Mouse (Mus musculus): ENCODE measurements around the gene Osr1.
A peak's percentile ranks its signal among the peaks of the same experiment; 100 is the strongest.

The Osr1 gene

DNA sequence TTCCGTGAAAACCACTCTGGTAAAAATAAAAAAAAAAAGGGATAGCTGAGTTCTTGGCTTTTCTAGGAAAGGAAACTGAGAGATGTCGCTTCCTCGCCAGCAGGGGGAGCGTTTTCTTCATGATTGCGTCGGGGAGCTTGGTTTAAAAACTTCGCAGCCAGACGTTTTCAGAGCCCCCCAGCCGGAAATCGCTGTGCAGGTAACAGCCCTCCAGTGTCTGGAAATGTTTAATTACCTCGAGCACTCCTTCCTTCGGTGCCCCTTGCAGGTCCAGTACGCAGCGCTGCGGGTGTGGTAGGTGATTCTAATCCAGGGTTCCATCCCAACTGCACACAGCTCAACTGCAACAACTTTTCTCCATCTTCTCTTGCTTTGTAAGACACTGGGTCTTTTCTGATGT lies at the start of gene Osr1:
Osr1 (plus strand) TSS at position 146 of the 400 bp plus-strand sequence.
- peak; percentile 51 for DNase-seq (ENCODE audit: low read depth)

GRCm38 (mm10) chr12:9550328-9550727 lies 19.6 kb upstream of the Osr1 start:
- no peak for DNase-seq (ENCODE audit: low read depth)

DNA sequence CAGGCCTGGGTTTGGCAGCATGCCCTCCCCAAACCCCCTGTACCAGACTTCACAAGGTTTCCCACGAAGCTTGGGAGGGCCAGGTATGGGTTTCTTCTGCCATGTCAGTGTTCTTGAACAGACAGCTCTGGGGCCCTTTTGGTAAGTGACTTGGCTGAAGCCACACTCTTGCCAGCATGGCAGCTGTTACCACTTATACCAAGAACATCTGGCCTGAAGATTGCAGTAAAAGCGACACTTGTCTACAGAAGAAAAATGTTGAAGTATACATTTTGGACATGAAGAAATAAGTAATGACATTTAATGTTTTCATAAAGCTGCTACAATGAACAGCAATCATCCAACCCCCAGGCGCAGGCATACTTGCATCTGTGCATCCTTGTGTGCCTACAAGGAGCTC lies 5.0 kb upstream of the Osr1 start:
- DNase-seq (ENCODE audit: low read depth): no peak

DNA sequence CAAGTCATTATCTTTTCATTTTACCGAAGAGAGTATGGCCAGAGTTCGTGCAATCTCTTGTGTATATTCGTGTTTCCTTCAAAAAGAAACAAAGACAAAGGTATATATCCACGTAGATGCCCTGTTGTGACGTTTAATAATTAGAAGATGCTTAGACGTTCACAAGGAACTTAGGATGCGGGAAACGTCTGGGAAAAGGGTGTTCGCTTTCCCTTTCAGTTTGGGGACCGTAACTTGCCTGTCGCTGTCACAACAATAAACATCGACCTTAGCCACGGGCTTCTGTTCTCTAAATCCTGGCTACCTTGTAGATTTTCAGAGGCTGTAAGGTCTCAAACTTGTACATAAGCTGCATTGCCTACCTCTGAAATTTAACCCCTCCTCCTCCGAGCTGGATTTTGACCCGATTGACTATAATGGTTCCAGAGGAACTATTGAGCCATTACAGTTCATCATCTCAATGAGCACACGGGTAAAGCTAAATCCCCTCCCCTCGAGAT lies 630 bp downstream of the Osr1 start:
- peak; percentile 4 for DNase-seq (ENCODE audit: low read depth)

DNA sequence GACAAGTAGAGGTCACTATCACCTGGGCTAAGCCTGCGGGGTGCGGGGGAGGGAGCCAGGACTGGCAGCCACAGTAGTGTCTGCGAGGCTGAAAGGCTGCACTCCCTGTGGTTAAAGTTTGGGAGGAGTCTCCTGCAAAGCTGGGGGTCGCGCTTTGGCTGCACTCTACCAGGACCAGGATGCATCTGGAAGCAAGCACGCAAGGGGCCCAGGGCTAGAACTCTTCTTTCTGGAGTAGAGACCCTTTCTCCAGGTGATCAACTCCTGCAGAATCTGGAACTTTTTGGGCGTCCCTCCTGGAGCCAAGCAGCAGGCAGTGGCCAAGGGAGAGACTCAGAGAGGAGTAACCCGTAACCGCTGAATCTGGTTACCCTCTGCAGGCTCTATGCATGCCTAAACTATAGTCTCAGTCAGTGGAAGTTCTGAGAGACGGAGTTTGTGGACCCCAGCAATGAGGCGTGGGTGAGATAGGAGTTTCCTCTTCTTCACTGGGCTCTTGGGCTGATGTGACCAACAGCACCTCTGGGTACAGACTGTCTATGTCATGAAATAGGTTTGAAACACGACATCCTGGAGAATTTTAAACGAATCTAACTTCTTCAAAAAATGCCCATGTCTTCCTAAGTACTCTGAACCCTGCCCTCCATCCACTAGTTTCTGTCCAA lies 1.5 kb downstream of the Osr1 start:
- DNase-seq (ENCODE audit: low read depth): no peak

DNA sequence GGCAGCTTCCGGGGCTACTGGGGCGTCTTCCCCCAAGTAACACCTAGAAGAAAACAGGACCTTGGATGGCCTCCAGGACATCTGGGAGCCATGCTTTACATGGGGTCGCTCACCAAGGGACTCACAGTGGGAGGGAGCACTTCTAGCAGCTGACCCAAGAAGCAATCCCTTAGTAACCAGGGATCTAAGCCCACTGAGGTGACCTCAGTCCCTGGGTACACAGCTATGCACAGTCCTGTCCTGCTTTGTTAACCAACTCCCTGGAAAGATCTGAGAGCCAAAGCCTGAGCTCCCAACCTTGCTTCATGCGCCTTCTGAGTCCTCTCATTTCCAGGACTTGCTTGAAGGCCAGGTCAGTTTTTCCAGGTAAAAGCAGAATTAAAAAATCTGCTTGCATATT lies 2.1 kb downstream of the Osr1 start:
- DNase-seq (ENCODE audit: low read depth): no peak

DNA sequence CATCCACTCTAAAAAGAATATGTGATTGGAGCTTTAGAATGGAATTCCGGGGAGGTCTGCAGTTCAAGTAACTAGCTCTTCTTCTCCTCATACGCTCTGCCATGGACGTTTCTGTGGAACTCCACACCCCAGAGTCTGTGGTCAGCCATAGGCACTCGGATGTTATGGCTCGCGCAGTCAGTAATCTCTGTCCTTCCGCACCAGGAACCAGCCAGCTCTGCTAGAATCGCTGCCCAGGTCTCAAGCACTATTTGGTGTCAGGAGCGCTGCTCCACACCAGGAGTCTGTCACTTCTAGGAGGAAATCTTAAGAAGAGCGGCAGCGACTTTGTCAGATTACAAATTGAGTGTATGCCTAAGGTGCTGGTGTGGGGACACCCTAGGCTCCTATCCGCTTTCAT lies 3.8 kb downstream of the Osr1 start:
- DNase-seq (ENCODE audit: low read depth): no peak

- DNase-seq (ENCODE audit: low read depth): no peak
These were observed 4.4 kb downstream of the Osr1 start for GRCm38 (mm10) chr12:9574244-9574871.

DNA sequence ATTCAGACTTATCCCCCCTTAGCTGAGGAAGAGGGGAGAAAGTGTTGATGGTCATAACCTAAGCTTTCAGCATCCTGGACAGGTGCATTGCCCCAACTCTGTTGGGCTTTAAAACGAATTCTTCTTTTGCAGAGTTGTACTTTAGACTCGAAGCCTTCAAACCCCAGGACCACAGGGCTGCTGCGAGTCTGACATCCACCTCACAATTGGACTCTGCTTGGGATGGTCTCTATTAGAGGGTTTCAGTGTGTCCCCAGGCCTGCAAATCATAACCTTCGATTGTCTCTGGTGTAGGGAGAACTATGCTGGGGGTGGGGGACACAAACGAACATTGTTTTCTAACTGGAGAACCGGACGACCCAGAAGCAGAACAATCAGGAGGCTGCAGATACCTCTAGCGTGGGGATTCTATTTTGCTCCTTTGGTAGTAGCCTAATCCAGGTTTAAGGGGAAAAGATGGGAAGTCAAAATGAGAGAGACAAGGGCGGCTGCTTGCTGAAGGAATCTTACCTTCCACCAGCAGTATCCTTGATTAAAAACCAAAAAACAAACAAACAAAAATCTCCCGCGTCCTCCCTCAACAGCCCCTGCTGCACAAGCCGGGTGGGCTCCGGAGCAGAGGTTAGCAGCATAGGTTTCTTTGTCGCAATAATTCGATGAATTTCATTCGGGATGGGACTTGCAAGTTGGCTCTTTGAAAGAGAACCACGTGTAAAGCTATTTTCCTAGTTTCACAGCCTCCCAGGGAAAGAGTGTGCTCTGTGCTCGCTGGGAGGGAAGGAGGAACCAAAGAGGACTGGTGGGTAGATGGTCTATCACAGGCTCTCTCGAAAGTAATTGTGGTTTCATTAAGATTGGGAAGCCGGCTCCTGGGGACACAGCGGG lies 5.5 kb downstream of the Osr1 start:
- DNase-seq (ENCODE audit: low read depth): no peak

GRCm38 (mm10) chr12:9576043-9576538 lies 6.2 kb downstream of the Osr1 start:
- DNase-seq (ENCODE audit: low read depth): no peak

DNA sequence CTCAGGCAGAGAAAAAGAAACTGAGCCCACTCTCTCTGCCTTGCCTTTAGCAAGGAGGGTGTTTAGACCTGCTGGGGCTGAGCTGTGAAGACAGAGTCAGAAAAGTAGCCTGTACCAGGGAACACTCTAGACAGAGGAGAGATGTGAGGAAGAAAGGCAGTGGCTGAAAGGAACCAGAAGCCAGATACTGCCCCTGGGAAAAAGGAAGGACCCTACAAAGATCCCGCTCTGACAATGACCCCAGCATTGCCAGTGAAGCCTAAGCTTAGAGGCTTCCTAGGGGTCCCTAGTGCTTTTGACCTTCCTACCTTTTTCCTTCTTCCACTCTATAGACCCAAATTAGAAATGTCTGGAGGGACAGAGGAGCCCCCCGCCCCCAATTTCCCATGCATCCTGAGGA lies 7.7 kb downstream of the Osr1 start:
- no peak for DNase-seq (ENCODE audit: low read depth)

- no peak for DNase-seq (ENCODE audit: low read depth)
These were observed 8.7 kb downstream of the Osr1 start for GRCm38 (mm10) chr12:9578591-9578990.

DNA sequence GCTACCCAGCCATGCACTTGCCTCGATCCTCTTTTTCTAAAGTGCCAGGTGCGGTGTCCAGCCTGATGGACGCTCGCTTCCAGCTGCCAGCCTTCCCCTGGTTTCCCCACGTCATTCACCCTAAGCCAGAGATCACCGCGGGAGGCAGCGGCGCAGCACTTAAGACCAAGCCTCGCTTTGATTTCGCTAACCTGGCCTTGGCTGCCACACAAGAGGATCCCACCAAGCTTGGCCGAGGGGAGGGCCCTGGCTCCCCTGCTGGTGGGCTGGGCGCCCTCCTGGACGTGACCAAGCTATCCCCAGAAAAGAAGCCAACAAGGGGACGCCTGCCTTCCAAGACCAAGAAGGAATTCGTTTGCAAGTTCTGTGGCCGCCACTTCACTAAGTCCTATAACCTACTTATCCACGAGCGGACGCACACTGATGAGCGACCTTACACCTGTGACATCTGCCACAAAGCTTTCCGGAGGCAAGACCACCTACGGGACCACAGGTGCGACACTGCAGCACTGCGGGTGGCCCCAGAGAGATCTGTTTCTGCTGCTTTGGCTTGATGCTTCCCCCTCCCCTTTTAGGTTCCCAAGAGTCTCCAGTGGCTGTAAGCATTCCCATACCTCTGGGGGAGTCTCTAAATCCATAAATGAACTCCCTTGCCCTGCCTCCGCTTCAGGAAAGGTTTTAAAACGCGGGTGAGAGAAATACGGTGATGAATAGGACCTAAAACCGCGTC lies 9.6 kb downstream of the Osr1 start:
- DNase-seq (ENCODE audit: low read depth): no peak

GRCm38 (mm10) chr12:9580041-9580905 lies 10.4 kb downstream of the Osr1 start:
- DNase-seq (ENCODE audit: low read depth): no peak

DNA sequence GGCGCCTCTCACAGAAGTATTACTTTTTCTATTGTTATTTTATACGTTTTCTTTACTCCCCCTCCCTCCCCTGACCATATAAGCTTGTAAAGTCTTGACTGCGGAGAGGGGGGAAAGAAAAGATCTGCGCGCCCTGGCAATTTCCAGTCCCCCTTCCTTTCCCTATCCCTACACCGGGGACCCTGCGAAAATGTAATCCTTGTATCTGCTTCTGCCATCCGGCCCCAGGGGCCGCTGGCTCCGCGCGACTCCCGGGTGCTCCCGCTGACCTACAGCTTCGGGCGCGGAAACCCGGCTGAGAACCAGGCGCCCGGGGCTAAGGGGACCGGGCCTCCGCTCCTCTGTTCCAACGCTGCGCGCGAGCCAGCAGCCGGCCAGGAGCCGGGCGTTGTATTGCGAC lies 11.1 kb downstream of the Osr1 start:
- no peak for DNase-seq (ENCODE audit: low read depth)

GRCm38 (mm10) chr12:9581506-9581905 lies 11.6 kb downstream of the Osr1 start:
- no peak for DNase-seq (ENCODE audit: low read depth)

- DNase-seq (ENCODE audit: low read depth): no peak
These were observed 12.5 kb downstream of the Osr1 start for GRCm38 (mm10) chr12:9582248-9582995.

DNA sequence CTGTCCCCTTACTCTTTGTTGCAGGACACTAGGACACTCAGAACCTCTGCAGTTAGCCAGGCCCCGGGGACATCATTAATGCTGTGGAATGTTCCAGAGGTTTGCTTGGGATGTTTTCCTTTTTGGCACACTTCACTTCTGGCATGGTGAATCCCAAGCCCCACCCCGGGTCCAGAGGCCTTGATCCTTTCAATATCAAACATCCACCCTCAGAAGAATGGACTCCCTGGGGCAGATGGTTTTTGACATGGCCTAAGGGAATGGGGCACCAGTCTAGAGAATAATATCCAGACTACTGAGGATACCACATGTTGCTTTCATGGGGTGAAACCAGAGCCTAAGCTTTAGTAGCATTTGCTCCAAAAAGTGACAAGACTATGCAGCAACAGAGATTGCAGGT lies 13.5 kb downstream of the Osr1 start:
- no peak for DNase-seq (ENCODE audit: low read depth)

- DNase-seq (ENCODE audit: low read depth): no peak
These were observed 14.6 kb downstream of the Osr1 start for GRCm38 (mm10) chr12:9584366-9585084.

DNA sequence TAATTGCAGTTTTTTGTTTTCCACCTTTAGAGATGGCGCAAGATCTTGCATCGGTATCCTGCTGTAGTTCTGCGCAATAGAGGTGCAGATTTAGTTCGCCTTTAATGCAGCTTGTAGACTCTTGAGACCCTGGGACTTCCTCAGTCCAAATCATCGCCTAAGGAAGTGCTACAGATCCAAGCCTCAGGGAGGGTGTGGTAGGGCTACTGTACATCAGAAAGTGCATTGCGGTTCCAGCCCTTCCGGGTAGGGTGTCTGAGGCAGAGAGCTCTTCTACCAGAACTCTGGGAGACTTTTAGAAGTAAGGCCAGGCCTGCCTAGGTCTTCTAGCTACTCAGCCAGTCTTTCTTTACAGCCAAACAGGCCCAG lies 15.2 kb downstream of the Osr1 start:
- no peak for DNase-seq (ENCODE audit: low read depth)

Measured in induced T-regulatory cell, adult 2 months (primary cell).